Mouse (Mus musculus) CH12.LX (cell line): ENCODE results near the gene Gm9821.

Experiments used
- BHLHE40 ChIP-seq: IDR thresholded peaks from 2 replicates; pipeline ENCODE4 v1.6.1; 2011; ENCODE audit warnings: mild to moderate bottlenecking, low read depth, low read length, improper control_type of control experiment
- CTCF ChIP-seq, 2 experiments: IDR thresholded peaks in 1 of 2; conservative IDR thresholded peaks in 1 of 2; 2 replicates each; pipeline ENCODE4 v1.5.1; 2011 to 2012; ENCODE audit warnings: low read depth in 2 of 2, low read length in 2 of 2, improper control_type of control experiment in 1 of 2, inconsistent platforms in 1 of 2, mild to moderate bottlenecking in 1 of 2, moderate library complexity in 1 of 2
- HCFC1 ChIP-seq: IDR thresholded peaks from 2 replicates; pipeline ENCODE4 v1.6.1; 2012; ENCODE audit warnings: low read depth, mild to moderate bottlenecking, inconsistent platforms, low read length, improper control_type of control experiment
- POLR2A ChIP-seq: IDR thresholded peaks from 2 replicates; pipeline ENCODE4 v1.6.1; 2011; ENCODE audit warnings: low read depth, mild to moderate bottlenecking, improper control_type of control experiment, low read length
- RCOR1 ChIP-seq: conservative IDR thresholded peaks from 2 replicates; pipeline ENCODE4 v1.6.1; 2012; ENCODE audit warnings: low read depth, mild to moderate bottlenecking, inconsistent platforms, low read length, improper control_type of control experiment
- SMC3 ChIP-seq: IDR thresholded peaks from 2 replicates; pipeline ENCODE4 v1.6.1; 2011; ENCODE audit warnings: low read depth, low read length, improper control_type of control experiment

GRCm38 (mm10) chr2:91955121-91955591 lies 9.7 kb downstream of the Gm9821 start:
- no peak for TF ChIP-seq RCOR1
- TF ChIP-seq SMC3: no peak
- TF ChIP-seq BHLHE40: no peak
- no peak for TF ChIP-seq CTCF (conservative IDR thresholded peaks at IDR 0.05 in 1 of 2, IDR thresholded peaks at IDR 0.05 in 1 of 2; ENCODE audit: low read depth in 2 of 2, low read length in 2 of 2)
- TF ChIP-seq POLR2A: no peak
- TF ChIP-seq HCFC1: no peak
